Mouse (Mus musculus): ENCODE measurements at regions not wholly inside any gene's neighbourhood (a gene's known extent, or its start where the extent isn't known, plus 50 kb on each side); places are given as distances from the start of the nearest gene placed in this dataset.

DNA sequence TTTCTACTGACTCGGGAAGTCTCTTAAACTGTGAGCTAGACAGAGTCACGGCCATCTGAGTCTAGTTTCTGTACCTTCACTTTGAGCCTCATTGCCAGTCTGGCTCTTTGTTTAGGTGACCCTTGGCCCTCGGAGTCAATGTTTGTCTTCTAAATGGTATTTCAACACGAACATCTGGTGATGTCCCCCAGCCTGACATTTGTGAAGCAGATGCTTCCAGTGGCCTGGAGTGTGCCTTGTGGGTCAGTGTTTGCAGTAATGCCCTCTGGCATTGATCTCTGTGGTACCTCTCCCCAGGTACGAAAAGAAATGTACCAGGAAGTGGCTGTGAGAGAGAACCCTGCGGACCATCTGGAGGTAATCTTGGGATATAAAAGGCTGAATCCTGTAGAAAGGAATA lies 155.7 kb upstream of the Bmp4 start:
- intact Hi-C loops (cut with DNase I): no loop called here
- DNase-seq: no peak

DNA sequence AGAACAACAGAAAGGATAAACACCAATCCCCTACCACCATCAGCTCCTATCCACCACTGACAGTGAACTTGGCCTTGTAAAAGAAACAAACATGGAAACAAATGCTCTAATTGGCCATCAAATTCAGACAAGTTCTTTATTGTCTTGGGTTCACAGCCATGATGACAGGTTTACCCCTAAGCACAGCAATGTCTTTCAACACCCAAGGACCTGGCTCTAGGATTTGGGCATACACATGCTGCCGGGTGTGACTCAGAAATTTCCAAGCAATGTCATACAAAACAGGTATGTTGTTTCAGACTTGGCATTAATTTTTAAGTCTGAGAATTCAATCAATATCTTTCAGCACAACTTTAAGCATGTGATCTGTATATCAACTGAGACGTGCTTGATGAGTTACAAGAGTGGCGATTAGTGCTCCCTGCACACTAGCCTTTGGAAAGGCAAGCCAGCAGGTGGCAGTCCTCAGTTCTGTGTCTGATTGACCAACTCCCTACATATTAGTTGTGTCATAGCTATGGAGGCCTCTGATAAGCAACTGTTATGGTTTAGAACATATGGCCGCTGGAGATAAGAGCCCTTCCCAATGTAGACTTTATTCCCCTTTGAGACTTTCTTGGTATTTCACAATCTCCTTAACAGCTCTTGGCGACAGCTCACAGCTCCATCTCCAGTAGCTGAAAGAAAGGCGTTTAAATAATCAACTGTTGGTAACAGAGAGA lies 149.2 kb upstream of the Bmp4 start:
- no peak for DNase-seq
- intact Hi-C loops (cut with DNase I): no loop called here

DNA sequence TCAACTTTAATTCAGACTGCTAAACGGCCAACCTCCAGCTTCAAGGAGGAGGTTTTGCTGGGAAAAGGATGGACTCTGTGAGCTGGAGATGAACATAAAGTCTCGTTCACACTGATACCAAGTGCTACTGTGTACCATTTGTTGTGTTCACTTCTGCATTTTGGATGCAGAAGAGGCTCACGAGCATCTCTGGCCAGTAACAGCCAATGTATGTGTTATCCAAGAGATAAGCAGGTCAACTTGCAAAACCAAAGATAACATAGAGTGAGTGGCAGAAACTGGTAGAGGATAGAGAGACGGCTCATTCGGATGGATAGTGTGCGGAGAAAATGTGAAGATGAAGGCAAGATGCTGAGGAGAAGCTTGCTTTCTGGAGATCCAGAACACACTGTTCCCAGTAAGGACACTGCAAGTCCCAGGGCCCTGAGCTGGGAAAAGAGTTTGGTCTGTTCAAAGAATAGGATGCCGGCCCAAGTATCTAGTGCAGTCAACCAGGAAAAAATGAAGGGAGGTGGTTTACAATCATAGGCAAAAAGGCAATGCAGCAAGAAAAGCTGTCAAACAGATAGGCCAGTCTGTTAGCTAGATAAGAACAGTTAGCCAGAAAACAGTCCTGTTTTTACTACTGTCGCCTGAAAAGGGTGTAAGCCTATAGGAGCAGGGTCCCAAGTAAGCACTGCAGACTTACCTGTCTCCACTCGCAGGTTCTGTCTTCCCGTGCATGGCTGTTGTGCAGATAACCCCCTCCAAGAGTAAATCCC lies 145.7 kb upstream of the Bmp4 start:
- DNase-seq: no peak
- intact Hi-C loops (cut with DNase I): no loop called here

DNA sequence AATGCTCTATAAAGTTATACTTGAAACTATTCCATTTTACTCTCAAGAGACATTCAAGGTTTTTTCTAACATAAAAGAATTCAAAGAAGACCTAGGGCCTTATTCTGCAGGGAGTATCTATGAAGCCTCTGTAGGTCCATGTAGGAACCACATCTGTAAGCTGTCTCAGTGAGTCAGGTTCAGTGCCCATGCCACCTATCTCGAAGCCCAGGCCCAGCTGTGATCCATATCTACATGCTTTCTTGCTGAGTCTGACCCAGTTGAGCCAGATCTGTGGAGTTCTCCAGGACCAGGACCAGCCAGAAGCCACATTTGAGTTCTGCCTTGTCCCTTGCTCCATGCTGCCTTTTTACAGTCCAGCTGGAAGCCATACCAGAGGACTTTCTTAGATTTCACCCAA lies 142.2 kb upstream of the Bmp4 start:
- intact Hi-C loops (cut with DNase I): no loop called here

DNA sequence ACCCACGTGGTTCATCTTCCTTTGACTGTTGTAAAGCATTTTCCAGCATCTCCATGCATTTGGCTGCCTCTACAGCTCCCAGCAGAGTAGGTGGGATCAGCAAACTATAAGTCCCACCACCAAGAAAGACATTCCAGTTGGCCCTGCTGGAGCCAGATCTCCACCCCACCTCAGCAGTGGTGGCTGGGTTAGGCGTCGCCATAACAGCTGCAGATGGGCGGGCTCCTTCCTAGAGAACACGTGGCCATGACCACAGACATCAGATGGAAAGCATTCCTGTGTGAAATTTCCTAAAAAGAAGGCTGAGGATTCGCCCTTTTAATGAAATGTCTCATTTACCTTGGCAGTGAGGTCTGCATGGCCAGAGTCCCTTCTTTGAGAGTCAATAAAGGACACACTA lies 140.0 kb upstream of the Bmp4 start:
- intact Hi-C loops (cut with DNase I): no loop called here
- no peak for DNase-seq

More for the DNA sequence above, 142.2 kb upstream of the Bmp4 start:
- DNase-seq: no peak

DNA sequence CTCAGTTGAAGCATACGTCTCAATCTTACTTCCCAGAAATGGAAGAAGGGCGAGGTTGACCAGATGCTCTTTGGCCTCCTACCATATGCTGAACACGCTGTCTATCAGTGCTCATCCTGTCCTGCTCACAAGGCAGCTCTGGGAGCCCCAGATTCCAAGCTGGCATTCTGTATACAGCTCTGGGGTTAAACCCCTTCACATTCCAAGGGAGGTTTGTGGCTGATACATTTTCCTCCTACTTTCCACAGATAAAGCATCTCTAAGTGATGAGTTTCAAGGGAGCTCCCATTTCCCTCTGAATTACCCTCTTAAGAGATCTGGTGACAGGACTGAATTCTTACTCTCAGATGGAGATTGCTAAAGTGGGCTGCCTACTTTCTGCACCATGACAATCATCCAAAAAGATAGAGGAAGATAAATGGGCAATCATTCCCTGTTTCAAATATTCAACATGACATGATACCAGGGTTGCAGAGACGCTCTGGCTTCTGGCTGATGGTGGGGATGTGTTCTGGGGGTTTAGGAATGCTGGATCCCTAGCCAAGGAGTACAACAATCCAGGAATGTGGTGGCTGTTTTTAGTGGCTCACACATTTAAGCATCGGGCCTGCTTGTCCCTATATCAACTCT lies 138.7 kb upstream of the Bmp4 start:
- DNase-seq: no peak
- intact Hi-C loops (cut with DNase I): no loop called here

DNA sequence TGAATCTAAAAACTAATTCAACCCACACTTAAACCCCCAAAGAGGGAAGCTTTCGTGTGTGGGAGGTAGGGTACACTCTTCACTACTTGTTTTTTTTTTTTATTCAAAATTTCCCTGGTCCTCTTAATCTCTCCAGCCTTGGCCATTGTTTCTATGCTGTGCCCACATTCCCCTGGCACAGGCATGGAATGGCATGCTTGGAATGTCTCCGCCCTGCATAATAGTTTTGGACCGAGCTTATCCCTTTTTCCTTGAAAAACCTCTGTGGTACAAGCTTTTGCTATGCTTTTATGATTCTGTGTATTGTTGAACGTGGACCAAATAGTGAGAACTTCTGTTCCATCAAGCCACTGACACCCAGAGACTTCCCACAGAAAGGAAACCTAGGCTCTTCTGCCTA lies 126.8 kb upstream of the Bmp4 start:
- DNase-seq: no peak
- intact Hi-C loops (cut with DNase I): no loop called here

GRCm38 (mm10) chr14:46516285-46516684 lies 125.8 kb upstream of the Bmp4 start:
- intact Hi-C loops (cut with DNase I): no loop called here
- no peak for DNase-seq

DNA sequence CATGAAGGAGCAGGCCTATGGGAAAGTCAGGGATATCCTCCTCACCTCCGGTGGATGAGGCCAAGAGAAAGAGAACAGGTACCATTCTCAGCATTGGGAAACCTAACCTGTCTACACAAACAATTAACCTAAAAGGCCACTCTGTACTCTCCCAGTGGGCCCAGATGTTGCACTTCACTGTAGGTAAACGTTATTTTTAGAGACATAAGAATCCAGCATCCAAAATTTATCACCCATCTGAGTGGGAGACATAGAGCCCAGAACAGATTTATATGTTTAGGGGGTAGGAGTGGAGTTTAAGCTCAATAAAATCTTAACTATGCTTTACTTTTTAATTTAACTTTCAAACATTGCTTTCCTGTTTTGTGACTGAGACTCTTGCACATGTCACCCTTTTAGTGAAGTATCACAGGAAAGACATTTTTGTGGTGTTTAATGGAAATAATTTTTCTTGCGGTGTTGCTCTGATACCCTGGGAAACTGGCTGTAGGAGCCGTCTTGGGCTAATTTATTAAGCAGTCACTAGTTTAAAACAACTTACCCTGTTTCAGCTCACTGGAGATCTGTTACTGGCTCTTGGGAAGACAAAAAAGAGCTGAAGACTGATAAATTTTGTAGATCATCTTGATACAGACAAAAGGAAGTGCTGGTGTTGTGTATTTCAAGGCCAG lies 123.9 kb upstream of the Bmp4 start:
- no peak for DNase-seq
- intact Hi-C loops (cut with DNase I): no loop called here

- intact Hi-C loops (cut with DNase I): no loop called here
- no peak for DNase-seq
Observed at GRCm38 (mm10) chr14:46512118-46512517, 121.6 kb upstream of the Bmp4 start.

- no peak for DNase-seq
- intact Hi-C loops (cut with DNase I): no loop called here
Observed at GRCm38 (mm10) chr14:46508871-46509270, 118.4 kb upstream of the Bmp4 start.

- DNase-seq: no peak
- intact Hi-C loops (cut with DNase I): no loop called here
Observed at GRCm38 (mm10) chr14:46505266-46505665, 114.8 kb upstream of the Bmp4 start.

DNA sequence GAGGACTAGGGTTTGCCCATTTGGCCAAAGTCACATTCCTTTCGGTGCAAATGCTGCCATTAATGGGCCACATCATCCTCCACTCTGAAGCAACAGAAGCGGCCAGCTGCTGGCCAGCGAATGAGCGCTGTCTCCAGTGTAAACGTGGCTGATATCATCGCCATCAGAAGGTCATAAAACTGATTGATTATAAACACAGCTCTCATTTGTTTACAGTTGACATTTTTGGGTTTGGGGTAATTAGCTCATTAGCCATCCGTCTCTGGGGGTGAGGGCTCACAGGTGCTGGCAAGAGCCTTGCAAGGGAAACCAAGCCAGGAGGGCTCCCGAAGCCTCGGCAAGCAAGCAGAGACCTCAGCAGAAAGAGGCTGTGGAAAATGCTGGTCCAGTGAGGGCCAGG lies 101.1 kb upstream of the Bmp4 start:
- intact Hi-C loops (cut with DNase I): no loop called here
- no peak for DNase-seq

- no peak for DNase-seq
- intact Hi-C loops (cut with DNase I): no loop called here
Observed at GRCm38 (mm10) chr14:46491182-46491581, 100.7 kb upstream of the Bmp4 start.

DNA sequence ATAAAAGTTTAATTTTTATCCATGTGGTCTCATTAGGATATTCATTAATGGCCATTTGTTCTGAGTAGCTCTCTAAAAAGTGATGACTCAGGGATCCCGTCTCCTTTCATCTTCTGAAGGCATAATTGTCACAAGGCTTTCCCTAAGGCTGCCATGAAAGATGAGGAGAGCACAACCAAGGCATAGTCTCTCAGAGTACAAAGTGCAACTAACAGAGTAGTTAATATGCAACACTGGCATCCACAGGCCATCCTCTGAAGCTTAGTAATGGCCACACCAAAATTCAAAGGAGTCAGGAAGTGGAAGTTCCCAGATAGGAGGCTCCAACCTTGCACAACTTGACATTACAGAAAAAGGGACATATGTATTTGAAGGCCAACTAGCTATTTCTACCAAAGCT lies 97.1 kb upstream of the Bmp4 start:
- intact Hi-C loops (cut with DNase I): no loop called here
- no peak for DNase-seq

DNA sequence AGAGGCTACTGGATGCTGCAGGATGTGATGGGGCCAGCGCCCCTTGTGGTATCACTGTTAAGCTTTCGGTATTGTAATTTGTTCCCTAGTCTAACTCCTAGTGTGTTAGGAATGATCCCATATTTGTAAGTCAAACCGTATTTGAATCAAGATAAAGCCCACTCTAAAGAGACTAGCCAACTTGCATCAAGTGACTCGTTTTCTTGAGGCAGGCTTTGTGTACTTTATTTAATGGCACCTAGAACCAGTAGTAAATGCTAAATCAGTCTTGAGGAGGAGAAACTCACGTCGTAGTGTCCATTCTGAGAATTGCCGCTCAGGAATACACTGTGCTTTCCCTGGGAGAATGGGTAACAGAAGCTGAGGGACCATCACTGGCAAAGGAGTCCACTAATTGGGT lies 89.9 kb upstream of the Bmp4 start:
- intact Hi-C loops (cut with DNase I): no loop called here
- DNase-seq: no peak

- no peak for DNase-seq
- intact Hi-C loops (cut with DNase I): no loop called here
Observed at GRCm38 (mm10) chr14:46475945-46476344, 85.5 kb upstream of the Bmp4 start.

DNA sequence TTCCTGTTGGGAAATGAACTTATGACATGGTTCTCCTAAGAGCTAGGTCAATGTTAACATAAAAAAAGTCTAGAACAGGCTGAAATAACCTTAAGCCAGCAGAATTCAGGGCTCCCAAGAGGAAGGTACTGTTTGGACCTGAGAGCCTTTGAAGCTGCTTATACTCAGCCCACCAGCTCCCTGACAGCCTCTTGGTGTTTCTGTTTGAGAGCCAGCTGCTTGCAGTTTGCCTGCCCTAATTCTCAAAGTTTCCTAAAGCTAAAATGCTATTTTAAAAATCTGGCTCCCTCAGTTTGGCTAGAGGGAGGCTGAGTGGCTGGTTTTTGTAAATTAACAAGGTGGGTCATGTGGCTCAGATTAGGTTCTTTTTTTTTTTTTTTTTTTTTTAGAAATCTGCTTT lies 72.5 kb upstream of the Bmp4 start:
- intact Hi-C loops (cut with DNase I): no loop called here
- DNase-seq: no peak

GRCm38 (mm10) chr14:46461960-46462359 lies 71.5 kb upstream of the Bmp4 start:
- DNase-seq: no peak
- intact Hi-C loops (cut with DNase I): no loop called here

GRCm38 (mm10) chr14:46454500-46454899 lies 64.0 kb upstream of the Bmp4 start:
- no peak for DNase-seq
- intact Hi-C loops (cut with DNase I): no loop called here

GRCm38 (mm10) chr14:46441696-46442095 lies 51.2 kb upstream of the Bmp4 start:
- intact Hi-C loops (cut with DNase I): no loop called here

More at GRCm38 (mm10) chr14:46441696-46442095, 51.2 kb upstream of the Bmp4 start:
- no peak for DNase-seq
